8 mouse cellular contexts compared by ENCODE assay signal in genomic region chrX:102070591-102071471, GRCm38 (mm10). TPM values are rescaled to one million over a fixed set of nuclear protein-coding genes. Genes with fewer than 3 reads are reported as not detected.
DNase-seq lines count a peak whose midpoint lies in the region; ATAC-seq and TF ChIP-seq lines count a peak whose summit lies in the region.

TSS of gene Rtl5 (minus strand) at chrX:102071304.

- intact Hi-C loops in heart, adult 2 months (cut with DNase I), result loop anchor here (5.0 kb wide), 1 partner anchor 46 kb away; the partner anchor contains the start of gene Pin4

- no peaks in the 10 kb centered on the region for H3K36me3 ChIP-seq in erythroblast, embryonic 14.5 days (ENCODE audit: control insufficient read depth)
- H3K36me3 ChIP-seq in embryonic facial prominence, embryonic 10.5 days (replicated peaks), result peaks cover 10% of the 10 kb centered on the region; the same call in 1 of the 2 replicates
- H3K36me3 ChIP-seq in heart, adult 2 months (ENCODE audit: control insufficient read depth, insufficient read depth, low read length), result no peaks in the 10 kb centered on the region
- H3K36me3 ChIP-seq in kidney, adult 2 months (ENCODE audit: control insufficient read depth, insufficient read depth, low read length), result no peaks in the 10 kb centered on the region
- no peaks in the 10 kb centered on the region for H3K36me3 ChIP-seq in limb, embryonic 13.5 days
- no peaks in the 10 kb centered on the region; the same call in 1 of the 2 replicates for H3K36me3 ChIP-seq in midbrain, embryonic 14.5 days (ENCODE audit: control insufficient read depth, insufficient read depth, low read length)

- H3K79me2 ChIP-seq in heart, adult 2 months (replicated peaks; ENCODE audit: control insufficient read depth, insufficient read depth, low read length), result no peaks in the 10 kb centered on the region

- H3K4me2 ChIP-seq in limb, embryonic 13.5 days (replicated peaks), result peak within 1 kb of the TSS; percentile 69
- H3K4me2 ChIP-seq in midbrain, embryonic 14.5 days (ENCODE audit: low read length), result peak within 1 kb of the TSS; percentile 62

- H3K4me3 ChIP-seq in erythroblast, embryonic 14.5 days (replicated peaks), result peak within 1 kb of the TSS; percentile 28
- peak within 1 kb of the TSS; percentile 63 for H3K4me3 ChIP-seq in embryonic facial prominence, embryonic 10.5 days
- peak within 1 kb of the TSS; percentile 51 for H3K4me3 ChIP-seq in heart, adult 2 months
- H3K4me3 ChIP-seq in kidney, adult 2 months (ENCODE audit: insufficient read depth, low read depth, low read length), result peak within 1 kb of the TSS; percentile 58
- peak within 1 kb of the TSS; percentile 54 for H3K4me3 ChIP-seq in limb, embryonic 13.5 days
- H3K4me3 ChIP-seq in midbrain, embryonic 14.5 days (replicated peaks; ENCODE audit: low read depth, low read length), result peak within 1 kb of the TSS; percentile 52

- no peak for TF ChIP-seq CTCF in heart, adult 2 months (IDR thresholded peaks at IDR 0.05)
- no peak for TF ChIP-seq CTCF in kidney, adult 2 months (conservative IDR thresholded peaks at IDR 0.05; ENCODE audit: insufficient read depth, insufficient read length, low read depth, low read length)

- H3K27me3 ChIP-seq in erythroblast, embryonic 14.5 days (ENCODE audit: control insufficient read depth), result peaks cover 60% of the 10 kb centered on the region
- H3K27me3 ChIP-seq in embryonic facial prominence, embryonic 10.5 days (replicated peaks; ENCODE audit: low read depth, poor library complexity, severe bottlenecking), result peaks cover 99% of the 10 kb centered on the region
- no peaks in the 10 kb centered on the region for H3K27me3 ChIP-seq in heart, adult 2 months (ENCODE audit: control insufficient read depth, insufficient read depth, low read length)
- no peaks in the 10 kb centered on the region for H3K27me3 ChIP-seq in kidney, adult 2 months (replicated peaks; ENCODE audit: control insufficient read depth, insufficient read depth, low read length)
- peaks cover 56% of the 10 kb centered on the region for H3K27me3 ChIP-seq in limb, embryonic 13.5 days
- H3K27me3 ChIP-seq in midbrain, embryonic 14.5 days (ENCODE audit: control insufficient read depth, insufficient read depth, low read length), result no peaks in the 10 kb centered on the region

- no peaks in the 10 kb centered on the region for H3K4me1 ChIP-seq in erythroblast, embryonic 14.5 days (ENCODE audit: control insufficient read depth)
- peaks cover 25% of the 10 kb centered on the region for H3K4me1 ChIP-seq in embryonic facial prominence, embryonic 10.5 days
- peaks cover 4% of the 10 kb centered on the region; the same call in 1 of the 2 replicates for H3K4me1 ChIP-seq in heart, adult 2 months (ENCODE audit: control insufficient read depth, insufficient read depth, low read length)
- H3K4me1 ChIP-seq in kidney, adult 2 months (ENCODE audit: control insufficient read depth, insufficient read depth, low read length), result peaks cover 7% of the 10 kb centered on the region
- H3K4me1 ChIP-seq in limb, embryonic 13.5 days, result peaks cover 3% of the 10 kb centered on the region; the same call in 1 of the 2 replicates
- 0 out of 2 replicates have a peak, but pooled peaks cover 6% of the 10 kb centered on the region for H3K4me1 ChIP-seq in midbrain, embryonic 14.5 days (ENCODE audit: control insufficient read depth, insufficient read depth, low read length)

- H3K9me3 ChIP-seq in erythroblast, embryonic 14.5 days (ENCODE audit: control insufficient read depth, low read length), result peaks cover 25% of the 10 kb centered on the region
- H3K9me3 ChIP-seq in embryonic facial prominence, embryonic 10.5 days, result no peaks in the 10 kb centered on the region
- no peaks in the 10 kb centered on the region for H3K9me3 ChIP-seq in limb, embryonic 13.5 days
- H3K9me3 ChIP-seq in midbrain, embryonic 14.5 days (ENCODE audit: control insufficient read depth, low read length), result no peaks in the 10 kb centered on the region

- no peak for ATAC-seq in erythroblast, adult 5-6 weeks (replicated peaks; ENCODE audit: low FRiP score, poor library complexity, severe bottlenecking)
- ATAC-seq in limb, embryonic 13.5 days (ENCODE audit: low FRiP score, low read depth), result peak; percentile 93
- peak; percentile 90 for ATAC-seq in midbrain, embryonic 14.5 days (ENCODE audit: low FRiP score, low TSS enrichment)

- no peak for TF ChIP-seq EP300 in heart, adult 2 months (IDR thresholded peaks at IDR 0.05; ENCODE audit: insufficient read depth, low read depth, low read length)

- no peak for TF ChIP-seq POLR2A in heart, adult 2 months (IDR thresholded peaks at IDR 0.05; ENCODE audit: insufficient read depth, low read depth, low read length)
- no peak for TF ChIP-seq POLR2A in kidney, adult 2 months (IDR thresholded peaks at IDR 0.05; ENCODE audit: low read depth, low read length)

- 18% methylated on average over 61 of the region's 61 CpGs for WGBS in embryonic facial prominence, embryonic 10.5 days
- WGBS in heart, adult 2 months, result 22% methylated on average over 61 of the region's 61 CpGs
- 2% methylated on average over 45 of the region's 61 CpGs for WGBS in kidney, adult 2 months
- 16% methylated on average over 60 of the region's 61 CpGs for WGBS in limb, embryonic 13.5 days
- 23% methylated on average over 60 of the region's 61 CpGs for WGBS in midbrain, embryonic 14.5 days

- H3K9ac ChIP-seq in heart, adult 2 months (ENCODE audit: low read depth, low read length), result peak within 1 kb of the TSS; percentile 70
- peak within 1 kb of the TSS; percentile 71 for H3K9ac ChIP-seq in limb, embryonic 13.5 days
- H3K9ac ChIP-seq in midbrain, embryonic 14.5 days (replicated peaks; ENCODE audit: low read length), result peak within 1 kb of the TSS; percentile 67

- H3K27ac ChIP-seq in embryonic facial prominence, embryonic 10.5 days (replicated peaks), result peak within 1 kb of the TSS; percentile 85
- peak within 1 kb of the TSS; percentile 38 for H3K27ac ChIP-seq in heart, adult 2 months
- H3K27ac ChIP-seq in kidney, adult 2 months (ENCODE audit: insufficient read depth, low read depth, low read length), result no peak within 1 kb of the TSS
- peak within 1 kb of the TSS; percentile 74 for H3K27ac ChIP-seq in limb, embryonic 13.5 days
- H3K27ac ChIP-seq in midbrain, embryonic 14.5 days (replicated peaks; ENCODE audit: low read depth, low read length), result peak within 1 kb of the TSS; percentile 80

- peak; percentile 83 for DNase-seq in embryonic facial prominence, embryonic 10.5 days (ENCODE audit: low spot score)
- DNase-seq in heart, adult 2 months, result peak; percentile 72 to 83
- DNase-seq in kidney, adult 2 months, result peak; percentile 80
- peak; percentile 92 for DNase-seq in midbrain, embryonic 14.5 days
- peak; percentile 62 to 68 for DNase-seq in spleen, postnatal 36 days (ENCODE audit: low spot score in 2 of 2)

RNA-seq across cellular contexts. Expression of gene Rtl5, which starts in this region (rescaled TPM):
- polyA plus RNA-seq in erythroblast, embryonic 14.5 days (2012), result 0.04 TPM in 1 of 2 replicates, not detected in the other
- not detected in 2 replicates for total RNA-seq in erythroblast, adult 5-6 weeks (2015; ENCODE audit: low replicate concordance)
- total RNA-seq in erythroblast, adult 5-6 weeks (2017; ENCODE audit: low replicate concordance), result 0.77 and 2.4 TPM in 2 replicates
- polyA plus RNA-seq in embryonic facial prominence, embryonic 10.5 days (2016; fragmentation: Nextera tagmentation; extraction: Ambion mirVana), result 1.9 and 3.1 TPM in 2 replicates
- 1 to 10 TPM; 1.7 to 2.3 TPM for total RNA-seq in heart, adult 2 months (2021)
- polyA plus RNA-seq in heart, adult 2 months (2012; rRNA removed), result 2.1 and 4.6 TPM in 2 replicates
- 9.7 and 11.9 TPM in 2 replicates for polyA plus RNA-seq in kidney, adult 2 months (2012; rRNA removed)
- 2.7 and 3.8 TPM in 2 replicates for polyA plus RNA-seq in limb, embryonic 13.5 days (2015; fragmentation: Nextera tagmentation; extraction: Ambion mirVana)
- polyA plus RNA-seq in midbrain, embryonic 14.5 days (2014; fragmentation: Nextera tagmentation; extraction: Ambion mirVana), result 4.9 and 8.1 TPM in 2 replicates
